Mouse (Mus musculus): ENCODE measurements around the gene Map3k9. TPM values are rescaled to one million over a fixed set of nuclear protein-coding genes. Genes with fewer than 3 reads are reported as not detected.

Map3k9 gene
- total RNA-seq, 2 experiments from 2014 or later: 3.6 to 5.2 TPM

- peak; percentile 85 to 86 for DNase-seq (ENCODE audit: low spot score in 2 of 2)
Measured at GRCm38 (mm10) chr12:81788672-81789084, 7.7 kb upstream of the Map3k9 start.

- no peak for DNase-seq (ENCODE audit: low spot score in 2 of 2)
Measured at GRCm38 (mm10) chr12:81787262-81787661, 6.3 kb upstream of the Map3k9 start.

- DNase-seq (ENCODE audit: low spot score in 2 of 2): no peak
Measured at GRCm38 (mm10) chr12:81783301-81783700, 2.3 kb upstream of the Map3k9 start.

DNA sequence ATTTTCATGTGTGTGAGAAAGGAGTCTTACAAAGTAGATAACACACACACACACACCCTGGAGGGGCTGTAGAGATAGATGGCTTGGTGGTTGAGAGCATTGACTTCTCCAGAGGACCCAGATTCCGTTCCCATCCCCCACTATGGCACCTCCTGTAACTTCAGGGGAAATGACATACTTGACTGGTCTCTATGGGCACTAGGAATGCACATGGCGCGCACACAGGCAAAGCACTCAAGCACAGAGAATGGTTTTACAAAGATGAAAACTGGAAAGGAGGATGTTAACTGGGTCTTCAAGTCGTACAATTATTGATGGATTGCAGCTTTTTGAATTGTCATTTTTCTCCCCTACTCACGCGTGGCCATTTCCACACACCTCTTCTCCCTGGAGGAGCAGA is 1.6 kb upstream of the Map3k9 start:
- no peak for DNase-seq (ENCODE audit: low spot score in 2 of 2)

DNA sequence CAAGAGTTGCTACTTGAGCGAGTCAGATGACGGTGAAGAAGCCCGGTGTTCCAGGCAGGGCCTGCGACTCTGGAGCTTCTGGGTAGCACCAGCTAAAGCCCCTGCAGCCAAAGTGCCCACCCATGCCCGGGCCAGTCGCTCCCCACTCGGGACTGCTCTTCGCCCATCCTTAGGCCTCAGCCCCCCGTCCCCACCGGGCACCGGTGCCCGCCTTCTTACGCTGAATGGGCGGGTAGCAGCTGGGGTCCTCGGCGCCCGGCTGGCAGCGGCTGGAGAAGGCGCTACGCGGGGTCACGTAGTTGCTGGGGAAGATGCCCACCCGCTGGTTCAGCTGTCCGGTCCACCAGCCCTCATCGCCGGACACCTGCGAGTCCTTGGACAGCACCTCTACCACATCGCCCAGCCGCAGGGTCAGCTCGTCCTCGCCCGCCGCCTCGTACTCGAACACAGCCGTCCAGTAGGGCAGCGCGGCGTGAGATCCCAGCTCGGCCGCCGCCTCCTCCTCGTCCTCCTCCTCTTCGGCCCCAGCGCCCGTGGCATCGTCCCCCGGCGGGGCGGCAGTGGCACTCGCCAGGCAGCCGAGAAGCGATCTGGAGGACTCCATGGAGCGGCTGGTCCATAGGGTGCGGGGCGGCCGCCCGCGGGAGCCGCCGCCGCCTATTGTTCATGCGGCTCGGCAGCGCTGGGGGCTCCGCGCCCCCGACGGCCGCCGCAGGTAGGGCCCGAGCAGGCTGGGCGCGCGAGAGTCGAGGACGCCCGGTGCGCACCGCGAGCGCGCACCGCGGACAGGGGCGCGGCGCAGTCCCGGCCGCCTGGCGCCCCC is 493 bp downstream of the Map3k9 start:
- no peak for DNase-seq (ENCODE audit: low spot score in 2 of 2)

DNA sequence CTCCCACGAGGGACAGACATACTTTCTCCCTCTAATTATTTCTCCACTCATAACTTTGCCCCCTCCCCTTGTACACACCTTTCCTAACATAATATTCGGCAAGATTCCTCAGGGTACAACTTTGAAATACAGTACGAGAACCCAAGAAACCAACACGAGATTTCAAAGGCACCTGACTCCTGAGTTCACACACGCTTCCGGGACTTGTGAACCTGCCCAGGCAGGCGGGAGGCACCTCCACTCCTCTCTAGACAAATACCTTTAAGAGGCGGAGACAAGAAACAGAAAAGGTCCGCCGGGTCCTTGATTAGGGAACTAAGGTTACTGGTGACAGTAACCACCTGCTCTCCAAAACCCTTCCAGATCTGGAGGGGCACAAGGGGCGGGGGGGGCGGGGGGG is 1.1 kb downstream of the Map3k9 start:
- no peak for DNase-seq (ENCODE audit: low spot score in 2 of 2)

GRCm38 (mm10) chr12:81776191-81776590 is 4.8 kb downstream of the Map3k9 start:
- no peak for DNase-seq (ENCODE audit: low spot score in 2 of 2)

DNA sequence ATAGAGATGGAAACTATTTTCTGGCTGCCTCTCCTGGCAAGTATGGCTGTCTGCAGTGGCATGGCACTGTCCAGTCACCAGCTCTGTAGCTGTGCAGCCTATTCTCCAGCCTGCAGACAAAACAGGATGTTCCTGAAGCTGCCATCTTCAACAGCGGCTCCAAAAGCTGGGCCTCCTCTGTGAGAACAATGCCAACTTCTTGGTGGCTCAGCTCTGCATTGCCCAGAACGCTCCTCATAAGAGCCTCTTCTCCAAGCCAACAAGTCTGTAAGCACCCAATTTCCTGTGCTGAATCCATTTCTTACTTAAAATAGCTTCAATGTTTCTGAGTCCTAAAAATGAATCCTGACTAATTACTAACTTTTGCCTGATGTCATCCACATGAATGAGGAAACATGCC is 5.3 kb downstream of the Map3k9 start:
- DNase-seq (ENCODE audit: low spot score in 2 of 2): no peak

GRCm38 (mm10) chr12:81774186-81774585 is 6.8 kb downstream of the Map3k9 start:
- DNase-seq (ENCODE audit: low spot score in 2 of 2): no peak

DNA sequence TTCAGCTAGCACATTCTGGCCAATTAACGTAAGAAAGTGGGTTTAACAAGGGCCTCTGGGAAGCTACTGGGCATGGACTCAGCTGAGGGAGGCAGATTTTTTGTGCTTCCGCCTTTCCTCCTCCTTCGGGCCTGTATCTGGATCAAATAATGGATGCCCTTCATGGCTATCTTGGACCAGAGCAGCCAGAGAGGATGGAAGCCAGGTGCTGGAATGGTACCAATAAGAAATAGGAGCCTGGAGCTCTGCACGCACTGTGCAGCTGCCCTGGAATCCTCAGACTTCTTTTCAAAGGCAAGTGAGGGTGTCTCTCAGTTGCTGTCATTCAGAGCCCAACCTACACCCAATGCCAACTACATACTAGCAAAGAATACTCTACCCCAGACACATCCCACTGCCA is 11.5 kb downstream of the Map3k9 start:
- no peak for DNase-seq (ENCODE audit: low spot score in 2 of 2)

GRCm38 (mm10) chr12:81765386-81765785 is 15.6 kb downstream of the Map3k9 start:
- DNase-seq (ENCODE audit: low spot score in 2 of 2): no peak

DNA sequence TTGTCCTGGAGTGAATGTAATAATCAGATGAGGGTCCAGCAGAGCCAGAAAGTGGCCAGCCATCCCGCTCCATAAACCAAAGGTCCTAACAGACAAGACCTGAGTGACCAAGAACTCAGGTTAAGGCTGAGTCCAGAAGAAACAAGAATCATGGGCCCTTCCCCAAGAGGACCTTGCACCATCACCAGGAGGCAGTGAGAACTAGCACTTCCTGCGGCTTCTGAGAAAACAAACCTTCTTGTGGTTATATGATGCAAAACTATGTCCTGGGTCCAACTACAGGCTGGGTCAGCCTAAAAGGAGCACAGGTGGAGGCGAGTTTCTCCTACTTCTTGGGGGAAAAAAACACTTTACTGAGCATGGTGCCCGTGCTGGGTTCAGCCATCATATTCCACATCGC is 16.6 kb downstream of the Map3k9 start:
- DNase-seq (ENCODE audit: low spot score in 2 of 2): no peak

- DNase-seq (ENCODE audit: low spot score in 2 of 2): no peak
Measured at GRCm38 (mm10) chr12:81754651-81755050, 26.3 kb downstream of the Map3k9 start.

- no peak for DNase-seq (ENCODE audit: low spot score in 2 of 2)
Measured at GRCm38 (mm10) chr12:81751116-81751515, 29.9 kb downstream of the Map3k9 start.

DNA sequence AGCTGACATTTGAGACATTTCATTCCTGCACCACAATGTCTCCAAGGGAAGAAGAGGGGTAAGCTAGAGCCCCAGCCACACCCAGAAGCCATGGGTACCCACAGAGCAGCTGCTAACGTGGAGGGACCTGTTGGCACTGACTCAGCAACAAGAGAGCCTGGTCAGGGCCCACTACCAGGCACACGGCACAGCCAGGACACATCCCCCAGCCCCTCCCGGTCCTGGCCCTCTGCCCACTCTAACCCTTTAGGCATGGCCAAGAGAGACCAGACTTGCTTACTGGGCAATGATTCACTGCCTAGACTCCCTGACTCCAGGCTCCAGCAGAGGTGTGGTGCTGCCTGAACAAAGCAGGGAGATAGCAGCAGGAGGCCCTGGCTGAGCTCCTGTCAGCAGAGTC is 32.1 kb downstream of the Map3k9 start:
- no peak for DNase-seq (ENCODE audit: low spot score in 2 of 2)

DNA sequence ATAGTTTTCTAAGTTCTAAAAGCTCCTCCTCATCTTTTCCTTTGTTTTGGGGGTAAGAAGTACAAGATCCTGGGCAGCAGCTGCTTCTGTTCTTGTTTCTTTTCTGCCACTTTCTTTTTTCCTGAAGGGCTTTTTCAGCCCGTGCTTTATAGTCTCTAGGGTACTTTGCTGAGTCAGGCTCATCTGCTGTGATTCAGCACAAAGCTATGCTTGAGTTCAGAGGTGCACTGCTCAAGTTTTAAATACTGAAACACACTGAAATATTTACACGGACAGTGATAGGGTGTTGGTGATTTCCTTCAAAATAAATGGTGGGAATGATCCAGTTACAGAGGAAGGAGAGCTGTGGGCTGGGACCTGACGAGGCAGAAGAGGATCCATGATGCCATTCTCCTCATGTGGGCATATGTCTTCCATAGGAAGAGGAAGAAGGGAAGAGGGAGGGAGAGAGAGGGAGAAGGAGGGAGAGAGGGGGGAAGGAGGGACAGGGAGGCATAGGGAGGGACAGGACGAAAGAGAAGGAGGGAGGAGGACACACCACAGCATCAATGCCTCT is 32.9 kb downstream of the Map3k9 start:
- no peak for DNase-seq (ENCODE audit: low spot score in 2 of 2)

DNA sequence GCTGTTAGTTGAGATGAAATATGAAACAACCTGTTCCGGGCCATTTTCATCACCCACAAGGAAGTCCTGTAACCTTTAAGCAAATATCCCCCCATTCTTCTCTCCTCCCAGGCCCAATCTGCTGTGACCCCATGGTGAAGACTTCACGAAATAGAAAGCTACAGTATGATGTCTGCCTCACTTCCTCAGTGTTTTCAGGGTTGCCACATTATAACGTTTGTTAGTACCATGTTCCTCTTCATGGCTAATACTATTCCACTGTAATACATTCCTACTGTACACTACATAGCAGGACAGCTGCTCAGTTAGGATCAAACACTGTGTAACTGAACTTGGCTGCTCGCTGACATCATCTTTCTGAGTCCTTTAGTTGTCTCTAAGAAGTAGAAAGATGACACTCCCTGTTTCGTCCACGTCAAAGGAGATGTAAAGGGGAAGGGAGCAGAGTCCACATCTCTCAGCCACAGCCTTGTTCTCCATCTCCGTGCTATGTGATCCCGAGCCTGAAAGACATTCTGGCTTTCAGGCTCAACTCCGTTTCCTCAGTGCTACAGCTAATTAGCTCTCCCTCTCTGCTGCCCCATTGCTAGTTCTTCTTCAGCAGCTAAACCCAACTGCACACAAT is 34.5 kb downstream of the Map3k9 start:
- DNase-seq (ENCODE audit: low spot score in 2 of 2): no peak

- DNase-seq (ENCODE audit: low spot score in 2 of 2): no peak
Measured at GRCm38 (mm10) chr12:81735246-81736070, 45.5 kb downstream of the Map3k9 start.

- no peak for DNase-seq (ENCODE audit: low spot score in 2 of 2)
Measured at GRCm38 (mm10) chr12:81726246-81726822, 54.6 kb downstream of the Map3k9 start.

- DNase-seq (ENCODE audit: low spot score in 2 of 2): no peak
Measured at GRCm38 (mm10) chr12:81724776-81725175, 56.2 kb downstream of the Map3k9 start.

DNA sequence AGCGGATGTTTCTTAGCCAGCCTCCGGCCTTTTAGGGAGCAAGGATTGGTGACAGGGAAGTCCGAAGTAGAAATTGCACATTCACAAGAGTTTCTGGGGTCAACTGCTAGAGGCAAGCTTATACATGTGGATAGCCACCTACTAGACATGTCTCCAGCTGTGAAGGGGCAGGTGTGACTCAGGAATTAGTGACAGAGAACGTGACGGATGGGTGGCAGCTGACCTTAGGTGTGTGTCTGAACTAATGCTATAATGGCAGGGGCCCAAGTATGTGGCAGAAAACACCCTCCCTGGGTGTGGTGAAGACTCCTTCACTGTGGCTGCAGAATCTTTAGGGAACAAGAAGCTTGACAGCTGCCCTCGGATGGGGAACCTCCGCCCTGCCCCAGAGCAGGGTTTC is 57.6 kb downstream of the Map3k9 start:
- no peak for DNase-seq (ENCODE audit: low spot score in 2 of 2)

Data from adrenal gland, postnatal 4 days (tissue).